Mouse (Mus musculus): Measurements from ENCODE around the gene Usp54. TPM values are rescaled to one million over a fixed set of nuclear protein-coding genes. Genes with fewer than 3 reads are reported as not detected.

Gene Usp54
- polyA plus RNA-seq, 1 experiment: 45.0 TPM

DNA sequence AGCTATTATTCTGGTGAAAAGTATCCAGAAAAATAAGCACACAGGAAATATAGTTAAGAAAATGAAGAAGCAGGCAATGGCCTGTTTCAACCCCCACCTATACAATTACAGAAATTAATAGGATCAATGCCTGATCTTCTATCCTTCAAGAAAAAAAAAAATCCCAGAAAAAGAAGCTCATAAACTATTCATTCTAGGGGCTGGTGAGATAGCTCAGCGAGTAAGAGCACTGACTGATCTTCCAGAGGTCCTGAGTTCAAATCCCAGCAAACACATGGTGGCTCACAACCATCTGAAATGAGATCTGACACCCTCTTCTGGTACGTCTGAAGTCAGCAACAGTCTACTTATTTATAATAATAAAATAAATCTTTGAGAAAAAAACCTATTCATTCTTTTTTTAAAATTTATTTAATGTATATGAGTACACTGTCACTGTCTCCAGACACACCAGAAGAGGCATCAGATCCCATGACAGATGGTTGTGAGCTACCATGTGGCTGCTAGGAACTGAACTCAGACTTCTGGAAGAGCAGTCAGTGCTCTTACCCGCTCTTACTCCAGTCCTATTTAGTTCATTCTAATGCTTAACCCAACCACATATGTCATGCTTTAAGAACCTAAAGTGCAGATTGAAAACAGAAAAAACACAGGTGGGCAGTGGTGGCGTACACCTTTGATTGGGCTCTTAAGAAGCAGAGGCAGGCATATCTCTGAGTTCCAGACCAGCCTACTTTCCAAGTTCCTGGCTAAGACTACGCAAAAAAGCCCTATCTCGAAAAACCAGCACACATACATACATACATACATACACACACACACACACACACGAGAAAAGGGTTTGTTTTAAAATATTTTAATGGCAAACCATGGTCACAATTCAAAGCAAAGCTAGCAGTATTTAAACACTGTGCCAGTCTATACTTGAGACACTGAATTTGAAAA lies 96.1 kb downstream of the Usp54 start:
- no peak for DNase-seq (ENCODE audit: extremely low spot score in 1 of 2, low spot score in 1 of 2)

DNA sequence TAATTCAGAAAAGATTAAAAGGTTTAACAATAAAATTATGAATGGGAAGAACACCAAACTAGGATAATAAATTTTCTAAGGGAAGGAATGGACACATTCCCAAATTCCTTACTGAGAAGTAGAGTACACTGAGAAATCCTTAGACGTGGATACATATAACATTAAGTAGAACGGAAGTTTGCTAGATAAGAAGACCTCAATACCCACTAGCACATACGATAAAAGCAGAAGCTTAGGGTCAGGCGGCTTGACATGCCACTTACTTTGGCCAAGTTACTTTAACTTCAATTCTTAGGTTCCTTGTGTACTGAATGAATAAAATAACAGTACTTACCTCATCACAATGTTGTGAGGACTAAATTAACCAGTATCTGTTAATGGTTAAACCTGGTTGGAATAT lies 111.2 kb downstream of the Usp54 start:
- no peak for DNase-seq (ENCODE audit: extremely low spot score in 1 of 2, low spot score in 1 of 2)

DNA sequence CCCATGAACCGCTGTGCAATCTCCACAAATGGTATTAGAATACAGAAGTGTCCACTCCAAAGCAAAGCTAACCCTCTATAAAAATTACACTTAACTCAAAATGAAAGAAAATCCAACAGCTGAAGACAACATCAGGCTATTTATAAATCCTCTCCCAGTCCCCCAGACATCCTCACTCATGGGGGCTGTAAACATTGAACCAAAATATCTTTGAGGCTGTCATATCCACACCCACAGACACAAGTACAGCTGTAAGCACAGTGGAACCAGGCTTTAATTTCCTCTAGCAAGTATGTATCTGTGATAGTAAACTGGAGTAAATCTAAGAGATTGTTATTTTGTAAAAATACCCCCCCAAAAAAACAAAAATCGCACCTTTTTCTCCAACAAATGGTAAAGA lies 120.7 kb downstream of the Usp54 start:
- peak in 1 of 2 experiments; percentile 40 for DNase-seq (ENCODE audit: extremely low spot score in 1 of 2, low spot score in 1 of 2)

DNA sequence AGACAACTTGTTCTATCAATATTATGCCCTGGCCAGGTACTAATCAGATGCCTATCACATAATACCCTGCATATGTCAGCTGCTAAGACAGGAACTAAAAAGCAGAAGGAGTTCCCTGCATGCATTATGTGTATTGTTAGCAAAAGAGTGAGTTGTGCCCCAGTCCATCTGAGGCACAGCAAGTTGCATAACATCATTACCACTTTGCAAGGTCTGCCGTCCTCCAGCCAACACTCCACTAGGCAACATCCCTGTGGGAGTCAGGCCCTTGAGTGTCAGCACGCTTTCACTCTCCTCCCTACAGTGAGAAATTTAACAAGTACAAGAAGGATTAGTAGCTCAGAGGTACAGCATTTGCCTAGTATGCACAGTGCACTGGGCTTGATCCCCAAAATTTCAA lies 132.4 kb downstream of the Usp54 start:
- peak in 1 of 2 experiments; percentile 19 for DNase-seq (ENCODE audit: extremely low spot score in 1 of 2, low spot score in 1 of 2)

DNA sequence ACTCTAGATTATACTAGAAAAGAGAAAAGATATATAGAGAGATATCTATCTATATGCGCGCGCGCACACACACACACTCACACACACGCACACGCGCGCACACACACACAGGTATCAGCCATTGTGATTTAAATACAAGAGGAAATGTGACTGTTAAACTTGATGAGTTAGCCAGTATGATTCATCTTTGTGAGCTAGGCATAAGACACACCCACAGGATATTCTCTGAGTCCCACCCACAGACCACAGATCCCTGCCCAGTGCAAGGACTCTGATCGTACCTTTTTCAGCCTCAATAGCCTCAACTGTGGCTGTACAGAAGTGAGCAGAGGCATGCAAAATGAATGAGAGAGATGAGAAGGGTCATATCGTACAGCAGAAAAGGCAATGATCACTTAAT lies 137.9 kb downstream of the Usp54 start:
- DNase-seq (ENCODE audit: extremely low spot score in 1 of 2, low spot score in 1 of 2): no peak

DNA sequence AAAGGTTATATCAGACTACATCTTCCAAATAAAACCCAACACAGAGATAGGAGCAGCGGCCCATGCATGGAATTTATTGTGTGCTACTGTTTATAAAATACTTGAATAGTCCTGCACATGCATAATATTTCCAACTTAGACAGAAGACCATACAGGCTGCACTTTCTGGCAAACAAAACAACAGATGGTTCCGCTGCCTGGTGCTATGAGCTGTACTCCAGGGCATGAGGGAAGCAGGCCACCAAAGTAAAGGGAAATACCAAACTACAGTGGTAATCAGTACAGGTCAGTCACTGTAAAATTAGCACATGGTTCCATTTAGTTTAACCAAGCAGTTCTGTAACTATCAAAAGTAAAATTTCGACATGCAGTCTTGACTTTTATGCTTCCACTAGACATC lies 140.9 kb downstream of the Usp54 start:
- DNase-seq (ENCODE audit: extremely low spot score in 1 of 2, low spot score in 1 of 2): no peak

Other genes starting within 250 kb of the Usp54 start
- 39.6 and 40.3 TPM in 2 replicates for gene Mrps16, start 247.4 kb downstream of the Usp54 start, polyA plus RNA-seq (2012; rRNA removed)
- gene Cfap70, start 188.8 kb downstream of the Usp54 start, polyA plus RNA-seq (2012; rRNA removed): 0.72 and 1.7 TPM in 2 replicates
- gene Anxa7, start 160.9 kb downstream of the Usp54 start, polyA plus RNA-seq (2012; rRNA removed): 72.6 TPM in 2 replicates
- 0.36 and 0.62 TPM in 2 replicates for gene Mss51, start 144.2 kb downstream of the Usp54 start, polyA plus RNA-seq (2012; rRNA removed)
- gene Ppp3cb, start 94.5 kb downstream of the Usp54 start, polyA plus RNA-seq (2012; rRNA removed): 173 and 179 TPM in 2 replicates
- gene Myoz1, start 15.5 kb upstream of the Usp54 start, polyA plus RNA-seq (2012; rRNA removed): 1.4 and 2.2 TPM in 2 replicates
- gene Synpo2l, start 27.3 kb upstream of the Usp54 start, polyA plus RNA-seq (2012; rRNA removed): 0.29 and 0.40 TPM in 2 replicates
- gene Sec24c, start 33.2 kb upstream of the Usp54 start, polyA plus RNA-seq (2012; rRNA removed): 81.0 and 91.9 TPM in 2 replicates
- 15.2 and 15.3 TPM in 2 replicates for gene Fut11, start 53.9 kb upstream of the Usp54 start, polyA plus RNA-seq (2012; rRNA removed)
- gene Chchd1, start 61.9 kb upstream of the Usp54 start, polyA plus RNA-seq (2012; rRNA removed): 65.6 and 79.4 TPM in 2 replicates
- 172 and 188 TPM in 2 replicates for gene Zswim8, start 66.5 kb upstream of the Usp54 start, polyA plus RNA-seq (2012; rRNA removed)
- gene Ndst2, start 93.5 kb upstream of the Usp54 start, polyA plus RNA-seq (2012; rRNA removed): 22.6 and 24.8 TPM in 2 replicates
- 201 and 208 TPM in 2 replicates for gene Camk2g, start 153.0 kb upstream of the Usp54 start, polyA plus RNA-seq (2012; rRNA removed)
- gene Plau, start 195.6 kb upstream of the Usp54 start, polyA plus RNA-seq (2012; rRNA removed): 1.9 and 2.3 TPM in 2 replicates

Data from frontal cortex, adult 2 months (tissue).